18 mouse cellular contexts compared by ENCODE assay signal in the genomic region with DNA sequence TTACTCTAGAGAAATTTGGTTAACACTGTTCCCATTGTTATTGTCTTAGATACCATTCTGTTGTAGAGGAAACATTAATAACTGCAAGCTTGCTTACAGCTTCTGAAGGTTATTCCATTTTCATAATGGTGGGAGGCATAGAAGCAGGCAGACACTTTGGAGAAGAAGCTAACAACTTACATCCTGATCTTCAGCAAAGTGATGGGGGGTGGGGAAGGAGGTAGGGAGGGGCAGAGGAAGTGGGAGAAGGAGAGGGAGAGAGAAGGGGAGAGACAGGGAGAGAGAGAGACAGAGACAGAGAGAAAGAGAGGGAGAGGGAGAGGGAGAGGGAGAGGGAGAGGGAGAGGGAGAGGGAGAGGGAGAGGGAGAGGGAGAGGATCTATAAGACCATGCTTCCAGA.
"Had no signal": no experiment of that assay in that cellular context is flagged by ENCODE, and none has a peak within 500 bp of the region (broad histone marks: within the 10 kb centered on the region; RNA-seq: fewer than 3 reads in every experiment).

No protein-coding gene starts in this region.

- DNase-seq: gastrocnemius, adult 2 months; gastrocnemius, postnatal 10 days; gastrocnemius, postnatal 25 days; heart, adult 18-20 months; heart, postnatal 10 days; heart, postnatal 4 days; kidney, adult 18-20 months; kidney, adult 8-10 months; kidney, postnatal 10 days; kidney, postnatal 25 days; kidney, postnatal 4 days; layer of hippocampus, postnatal 36 days; left cerebral cortex, postnatal 4 days had no signal

- ATAC-seq: hindbrain, embryonic 16.5 days; inflammation-experienced regulatory T-cells, adult 6 months; intestine, embryonic 15.5 days; intestine, postnatal 0 days; liver, embryonic 12.5 days had no signal
